Mouse (Mus musculus): Measurements from ENCODE around the gene Prkg2.
A peak's percentile ranks its signal among the peaks of the same experiment; 100 is the strongest.

Prkg2 gene

DNA sequence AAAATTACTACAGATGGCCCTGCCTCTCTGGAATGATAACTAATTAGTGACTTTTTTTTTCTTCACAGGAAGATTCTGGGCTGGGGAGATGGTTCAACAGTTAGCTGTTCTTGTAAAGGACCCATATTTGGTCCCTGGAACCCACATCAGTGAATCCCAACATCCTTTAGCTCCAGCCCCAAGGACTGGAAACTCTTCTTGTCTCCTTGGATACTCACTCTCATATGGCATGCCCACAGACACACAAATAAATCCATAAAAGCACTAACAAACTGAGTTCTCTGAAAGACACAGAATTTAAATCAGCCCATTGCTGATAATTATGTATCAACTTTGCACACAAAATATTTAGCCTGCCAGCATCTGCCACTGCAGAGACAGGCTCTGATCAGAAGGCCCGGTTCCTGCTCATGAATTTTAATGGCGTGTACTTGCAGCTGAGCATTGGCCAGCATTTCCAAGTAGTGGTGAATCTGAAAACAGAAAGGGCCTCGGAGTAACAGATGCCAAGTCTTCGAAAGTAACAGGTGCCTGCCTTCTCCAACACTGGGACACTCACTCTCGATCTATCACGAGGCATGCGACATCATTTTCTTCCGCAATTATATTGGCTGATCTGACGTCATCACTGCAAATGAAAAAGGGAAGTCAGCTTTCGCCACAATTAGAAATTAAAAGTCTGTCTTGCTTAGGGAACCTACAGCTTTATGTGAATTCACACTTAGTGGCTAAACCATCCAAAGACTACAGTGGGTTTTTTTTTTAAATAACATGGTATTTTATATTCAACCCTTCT lies 61.1 kb downstream of the Prkg2 start:
- no peak for DNase-seq

DNA sequence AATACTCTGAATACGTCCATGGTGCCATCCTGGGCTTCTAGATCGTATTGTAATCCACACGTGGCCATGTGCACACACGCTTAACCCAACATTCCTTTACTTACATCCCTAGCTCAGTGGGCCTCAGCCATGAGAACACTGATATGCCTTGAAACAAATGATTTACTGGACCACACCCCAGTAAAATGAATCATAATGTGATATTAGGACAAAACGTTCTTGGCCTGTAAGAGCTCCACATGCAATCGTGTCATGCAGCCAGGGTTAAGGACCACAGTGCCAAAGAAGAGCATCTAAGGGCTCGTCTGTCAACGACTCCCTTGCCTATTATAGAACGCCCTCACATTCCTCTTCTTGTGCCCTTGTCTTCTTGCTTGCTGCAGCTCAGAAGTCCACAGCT lies 70.5 kb downstream of the Prkg2 start:
- no peak for DNase-seq

GRCm38 (mm10) chr5:98965139-98965538 lies 72.0 kb downstream of the Prkg2 start:
- DNase-seq: no peak

DNA sequence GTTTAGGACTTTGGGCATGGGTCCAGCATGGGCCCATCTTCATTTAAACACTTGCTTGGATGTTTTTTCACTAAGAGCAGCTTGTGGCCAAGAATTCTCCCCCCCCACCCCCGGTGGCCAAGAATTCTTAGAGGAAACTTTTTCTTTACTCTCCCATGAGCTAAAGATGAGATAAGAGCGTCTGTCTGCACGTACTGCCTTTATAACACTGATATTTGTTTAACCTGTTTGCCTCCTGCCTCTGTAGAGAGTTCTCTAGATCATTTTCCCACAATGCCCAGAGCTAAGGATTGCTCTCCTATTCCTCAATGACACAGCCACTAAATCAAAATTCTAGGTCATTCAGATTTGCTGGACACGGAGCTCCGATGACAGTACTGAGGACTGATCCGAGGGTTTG lies 72.8 kb downstream of the Prkg2 start:
- DNase-seq: no peak

DNA sequence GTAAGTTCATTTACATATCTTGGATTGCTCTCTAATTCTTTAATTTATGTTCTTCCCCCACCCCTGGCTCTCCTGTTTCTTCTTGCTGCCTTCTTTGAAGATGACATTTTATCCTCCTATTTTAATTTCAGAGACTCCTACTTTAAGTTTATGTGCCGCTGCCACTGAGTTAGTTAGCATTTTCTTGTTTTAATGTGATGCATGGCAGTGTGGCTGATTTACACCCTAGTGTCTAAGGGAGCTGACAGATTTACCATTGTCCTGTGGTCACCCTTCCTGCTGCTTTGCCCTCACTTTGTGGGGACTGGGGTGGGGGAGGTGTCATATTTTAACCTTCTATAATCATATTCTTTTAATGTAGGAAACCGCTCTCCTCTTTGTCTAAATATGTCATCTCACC lies 74.7 kb downstream of the Prkg2 start:
- no peak for DNase-seq

GRCm38 (mm10) chr5:98955576-98955975 lies 81.6 kb downstream of the Prkg2 start:
- DNase-seq: no peak

GRCm38 (mm10) chr5:98953386-98953785 lies 83.8 kb downstream of the Prkg2 start:
- DNase-seq: peak in 1 of 2 experiments; percentile 10

GRCm38 (mm10) chr5:98951566-98951965 lies 85.6 kb downstream of the Prkg2 start:
- DNase-seq: no peak

GRCm38 (mm10) chr5:98950495-98951092 lies 86.6 kb downstream of the Prkg2 start:
- no peak for DNase-seq

DNA sequence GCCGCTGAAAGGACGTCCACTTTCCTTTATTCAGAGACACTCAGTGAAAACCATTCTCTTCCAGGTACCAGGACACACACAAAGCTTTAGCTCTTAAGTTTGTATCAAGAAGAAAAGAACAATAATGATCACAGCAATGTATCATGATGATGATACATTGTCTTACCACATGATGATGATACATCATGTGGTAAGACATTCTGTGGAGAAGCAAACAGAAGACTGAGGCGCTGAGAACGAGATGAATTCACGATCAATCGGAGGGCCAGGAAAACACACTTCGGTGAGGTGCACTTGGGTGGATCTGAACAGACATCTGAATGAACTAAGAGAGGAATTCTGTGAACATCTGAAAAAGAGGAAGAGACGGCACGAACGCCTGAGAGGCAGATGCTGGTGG lies 87.4 kb downstream of the Prkg2 start:
- DNase-seq: no peak

DNA sequence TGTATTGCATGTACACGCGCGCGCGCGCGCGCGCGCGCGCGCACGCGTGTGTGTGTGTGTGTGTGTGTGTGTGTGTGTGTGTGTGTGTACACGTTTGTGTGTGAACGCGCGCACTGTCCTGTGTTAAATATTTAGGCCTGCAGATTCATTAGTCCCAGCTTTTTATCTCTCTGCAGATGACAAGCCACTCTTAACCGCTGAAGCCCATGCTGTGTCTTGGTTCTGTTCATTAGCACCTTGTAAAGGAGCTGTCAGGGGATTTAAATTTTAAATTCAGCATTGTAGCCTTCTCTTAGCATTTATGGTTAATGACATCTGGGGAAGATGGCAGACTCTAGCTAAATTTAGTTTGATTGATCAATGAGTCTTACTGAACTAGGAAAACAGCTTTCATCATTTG lies 90.5 kb downstream of the Prkg2 start:
- no peak for DNase-seq

- DNase-seq: no peak
These were observed 91.0 kb downstream of the Prkg2 start for GRCm38 (mm10) chr5:98946117-98946620.

- DNase-seq: no peak
These were observed 93.4 kb downstream of the Prkg2 start for GRCm38 (mm10) chr5:98943776-98944175.

DNA sequence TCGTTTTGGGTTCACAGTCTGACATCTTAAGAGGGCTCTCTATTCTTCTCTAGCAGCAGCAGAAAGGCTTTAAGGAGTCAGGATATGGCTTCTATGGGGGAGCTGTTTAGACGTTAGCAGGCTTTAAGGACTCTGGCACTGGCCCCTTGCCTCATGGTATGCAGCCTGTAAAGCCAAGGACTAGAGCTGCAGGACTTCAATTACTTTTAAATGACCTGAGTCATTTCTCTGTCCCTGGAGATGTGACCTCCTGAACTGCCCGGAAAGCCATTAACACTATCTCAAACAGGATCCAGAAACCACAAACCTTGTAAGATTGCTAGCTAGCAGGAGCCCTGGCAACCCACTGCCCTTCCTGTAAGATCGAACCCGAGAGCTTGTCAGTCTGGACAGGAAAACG lies 96.4 kb downstream of the Prkg2 start:
- no peak for DNase-seq

DNA sequence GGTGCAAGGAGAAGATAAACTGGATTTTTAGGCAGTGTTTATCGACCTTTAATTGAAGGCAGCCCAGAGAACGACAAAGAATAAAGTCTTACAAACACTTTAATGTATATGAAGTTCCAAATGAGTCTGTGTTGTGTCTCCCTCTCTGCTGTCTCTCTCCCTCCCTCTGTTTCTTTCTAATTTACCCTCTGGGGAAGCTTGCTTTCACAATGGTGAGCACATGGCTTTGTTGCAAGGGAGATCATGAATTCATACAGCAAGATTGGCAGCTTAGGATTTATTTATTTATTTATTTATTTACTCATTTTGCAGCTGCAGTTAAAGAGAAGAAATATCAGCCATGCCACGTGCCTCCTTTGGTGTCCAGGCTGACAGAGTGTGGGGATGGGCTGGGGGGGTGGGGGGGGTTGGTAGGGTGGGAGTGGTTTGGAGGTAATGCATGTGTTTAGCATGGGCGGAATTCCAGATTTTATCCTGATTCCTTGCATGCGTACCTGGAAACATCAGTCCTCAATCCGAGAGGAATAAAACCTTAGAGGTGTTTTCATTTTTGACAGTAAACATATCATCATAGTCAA lies 97.4 kb downstream of the Prkg2 start:
- DNase-seq: no peak

DNA sequence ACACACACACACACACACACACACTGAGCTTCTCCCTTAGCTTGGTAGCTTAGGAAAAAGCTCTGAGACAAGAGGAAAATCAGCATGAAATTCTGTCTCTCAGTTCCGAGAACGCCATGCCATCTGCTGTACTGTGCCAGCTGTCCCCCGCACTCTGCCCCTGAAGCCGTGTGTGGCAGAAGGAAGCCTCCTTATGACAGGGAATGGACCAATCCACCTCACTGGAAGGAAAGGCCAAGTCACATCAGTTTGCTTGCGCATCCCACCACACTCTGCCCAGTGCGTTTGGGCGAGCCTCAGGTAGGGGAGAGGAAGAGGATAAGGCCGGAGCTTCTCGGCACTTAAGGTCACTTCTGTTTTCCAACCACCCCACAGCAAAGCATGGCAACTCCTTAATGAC lies 98.0 kb downstream of the Prkg2 start:
- DNase-seq: peak; percentile 4 to 6

- DNase-seq: no peak
These were observed 99.3 kb downstream of the Prkg2 start for GRCm38 (mm10) chr5:98937879-98938278.

DNA sequence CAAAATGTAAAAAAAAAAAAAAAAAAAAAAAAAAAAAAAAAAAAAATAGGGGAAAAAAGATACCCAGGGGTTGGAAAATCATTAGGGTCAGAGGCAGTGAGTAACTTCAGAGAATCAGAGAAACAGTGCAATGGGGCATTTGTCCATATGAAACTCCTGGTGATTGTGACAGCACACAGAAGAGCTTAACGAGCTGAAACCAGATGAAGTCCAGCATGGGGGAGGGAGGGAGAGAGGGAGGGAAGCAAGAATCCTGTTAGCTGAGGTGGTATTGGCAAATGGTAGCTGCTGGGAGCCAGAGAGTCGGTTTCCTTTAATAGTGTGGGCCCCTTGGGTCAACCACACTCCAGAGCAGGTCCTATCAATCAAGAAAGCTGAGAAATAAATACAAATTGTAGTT lies 100.5 kb downstream of the Prkg2 start:
- DNase-seq: no peak

GRCm38 (mm10) chr5:98935930-98936329 lies 101.2 kb downstream of the Prkg2 start:
- DNase-seq: no peak

- no peak for DNase-seq
These were observed 114.2 kb downstream of the Prkg2 start for GRCm38 (mm10) chr5:98922921-98923320.

GRCm38 (mm10) chr5:98921608-98922007 lies 115.5 kb downstream of the Prkg2 start:
- no peak for DNase-seq

DNA sequence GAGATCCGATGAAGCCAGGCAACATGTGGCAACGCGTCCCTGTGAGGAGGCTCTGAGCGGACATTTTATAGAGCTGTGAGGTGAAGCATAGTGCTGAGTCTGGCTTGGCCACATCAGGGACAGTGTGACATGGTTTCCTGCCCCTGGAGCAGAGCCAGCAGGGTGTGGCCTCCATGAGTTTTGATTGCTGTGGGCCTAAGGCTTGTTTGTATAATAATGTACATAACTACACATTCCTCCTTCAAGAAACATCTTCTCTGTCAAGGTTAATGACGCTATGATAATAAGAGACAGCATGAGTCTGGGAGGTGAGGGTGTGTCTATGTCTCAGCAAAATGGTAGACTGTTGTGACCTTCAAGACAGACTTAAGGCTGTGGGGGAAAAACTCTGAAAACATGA lies 118.4 kb downstream of the Prkg2 start:
- DNase-seq: no peak

DNA sequence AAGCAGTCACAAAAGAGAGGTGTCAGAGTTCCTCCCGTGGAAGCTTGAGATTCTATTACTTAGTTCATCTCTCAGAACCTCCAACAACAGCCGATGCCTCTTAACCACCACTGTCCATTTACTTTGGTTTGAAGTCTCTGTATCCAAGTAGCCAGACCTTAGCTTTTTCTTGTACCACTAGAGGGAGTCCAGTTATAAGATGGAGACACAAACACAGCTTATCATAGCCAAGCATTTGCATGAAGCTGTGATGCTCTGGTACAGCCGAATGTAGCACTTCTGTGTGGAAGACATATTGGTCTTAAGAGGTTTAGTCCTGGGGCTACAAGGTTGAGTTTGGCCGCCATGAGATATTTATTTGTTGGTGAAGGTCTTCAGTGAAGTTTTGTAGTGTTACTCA lies 134.8 kb downstream of the Prkg2 start:
- DNase-seq: no peak

DNA sequence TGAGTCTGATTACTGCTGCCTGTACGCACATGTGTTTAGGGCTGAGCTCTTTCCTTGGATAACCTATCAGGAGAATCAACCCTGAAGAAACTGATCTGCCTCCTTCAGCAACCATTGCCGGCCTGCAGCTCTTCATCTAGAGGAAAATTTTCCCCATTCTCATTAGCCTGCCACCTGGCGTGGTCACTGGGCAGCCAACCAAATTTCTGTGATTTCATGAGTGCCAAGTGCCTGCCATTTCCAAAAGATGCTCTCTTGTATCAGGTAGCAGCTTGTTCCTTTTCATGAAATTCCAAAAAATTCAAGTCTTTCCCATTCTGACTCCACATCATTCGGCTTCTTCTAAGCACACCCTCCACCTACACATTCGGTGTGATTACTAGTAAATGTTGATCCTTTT lies 136.2 kb downstream of the Prkg2 start:
- DNase-seq: peak; percentile 66 to 75

Data from cerebellum, postnatal 25 days (tissue).